Mouse (Mus musculus) hindbrain, embryonic 16.5 days (tissue): Measurements from ENCODE around the gene Aldh3b3. TPM values are rescaled to one million over a fixed set of nuclear protein-coding genes. Genes with fewer than 3 reads are reported as not detected.

Experiments used
- ATAC-seq: fragments of 200-750 bp; cut with Nextera tagmentation; 2 replicates; pipeline ENCODE4 v1.8.0; 2017; ENCODE audit warnings: moderate TSS enrichment, moderate library complexity
- H3K27ac ChIP-seq: fragments of 300-500 bp; sonication (generic); 2 replicates; pipeline ENCODE4 v1.5.1; 2014; ENCODE audit warnings: low read depth, mild to moderate bottlenecking, control low read depth, low read length, moderate library complexity
- H3K27me3 ChIP-seq: fragments of 300-500 bp; sonication (generic); replicated peaks from 2 replicates; pipeline ENCODE4 v1.6.1; 2014; ENCODE audit warnings: low read length; ENCODE audit not compliant: control insufficient read depth, insufficient read depth
- H3K36me3 ChIP-seq: fragments of 300-500 bp; sonication (generic); 2 replicates; pipeline ENCODE4 v1.6.1; 2014; ENCODE audit warnings: mild to moderate bottlenecking, low read length, moderate library complexity, mixed read lengths; ENCODE audit not compliant: control insufficient read depth, insufficient read depth
- H3K4me1 ChIP-seq: fragments of 300-500 bp; sonication (generic); 2 replicates; pipeline ENCODE4 v1.6.1; 2014; ENCODE audit warnings: low read depth, low read length; ENCODE audit not compliant: control insufficient read depth, insufficient read depth
- H3K4me2 ChIP-seq: fragments of 300-500 bp; sonication (generic); 2 replicates; pipeline ENCODE4 v1.6.1; 2014; ENCODE audit warnings: mild to moderate bottlenecking, low read length, control low read depth, moderate library complexity
- H3K4me3 ChIP-seq: fragments of 300-500 bp; sonication (generic); 2 replicates; pipeline ENCODE4 v1.5.1; 2014; ENCODE audit warnings: mild to moderate bottlenecking, low read length, control low read depth, moderate library complexity
- H3K9ac ChIP-seq: fragments of 300-500 bp; sonication (generic); 2 replicates; pipeline ENCODE4 v1.6.1; 2014; ENCODE audit warnings: low read depth, mild to moderate bottlenecking, control low read depth, low read length, moderate library complexity
- H3K9me3 ChIP-seq: fragments of 300-500 bp; sonication (generic); 2 replicates; pipeline ENCODE4 v1.6.1; 2014; ENCODE audit warnings: mild to moderate bottlenecking, low read length, moderate library complexity; ENCODE audit not compliant: control insufficient read depth
- WGBS: fragments of 180-500 bp; shearing (Covaris S2); extraction: QIAGEN DNeasy Blood & Tissue Kit; methylation state at CpG from one replicate; pipeline ENCODE4 v1.1.7; 2014; 5-methylcytosine and 5-hydroxymethylcytosine counted together
- polyA plus RNA-seq: library from polyadenylated mRNA; unstranded; fragments of >200 nt; fragmentation: Nextera tagmentation; extraction: Ambion mirVana; gene quantifications from 2 replicates; pipeline ENCODE4 v1.2.1, GENCODE M21; 2015

The Aldh3b3 gene
- polyA plus RNA-seq, 1 experiment from 2014 or later: not detected

DNA sequence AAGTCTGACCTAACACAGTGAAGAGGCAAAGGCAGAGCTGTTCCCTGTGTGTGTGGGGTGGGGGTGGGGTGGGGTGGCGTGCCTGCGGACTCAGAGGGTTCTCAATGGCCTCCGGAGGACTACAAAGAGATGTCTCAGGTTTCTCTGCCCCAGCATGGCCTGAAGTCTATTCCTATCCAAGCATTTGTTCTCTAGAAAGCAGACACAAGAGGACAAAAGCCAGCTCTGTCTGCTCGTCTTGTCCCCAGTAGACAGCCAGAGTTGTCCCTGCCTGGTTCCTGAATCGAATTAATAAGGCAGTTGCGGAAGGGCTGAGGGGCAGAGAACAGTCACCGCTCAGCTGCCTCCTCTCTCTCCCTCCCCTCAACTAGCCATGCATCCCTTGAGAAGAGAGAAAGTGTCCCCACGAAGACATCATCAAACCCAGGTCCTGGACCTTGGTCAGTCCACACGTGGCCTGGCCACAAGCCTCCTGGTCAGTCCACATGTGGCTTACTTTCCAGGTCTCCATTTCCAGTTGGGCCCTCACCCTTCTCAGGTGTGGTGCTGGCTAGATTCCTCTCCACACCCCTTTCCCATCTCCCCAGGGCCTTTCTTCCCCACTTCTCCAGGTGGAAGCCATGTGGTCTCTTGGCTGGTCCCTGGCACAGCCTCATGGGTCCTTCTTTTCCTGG is 25.2 kb downstream of the Aldh3b3 start:
- Histone ChIP-seq H3K9me3 (no peaks in the 10 kb centered on the region), H3K4me1 (peaks cover 3% of the 10 kb centered on the region; the same call in 1 of the 2 replicates)
- 23% methylated on average over 9 of the region's 9 CpGs for WGBS

DNA sequence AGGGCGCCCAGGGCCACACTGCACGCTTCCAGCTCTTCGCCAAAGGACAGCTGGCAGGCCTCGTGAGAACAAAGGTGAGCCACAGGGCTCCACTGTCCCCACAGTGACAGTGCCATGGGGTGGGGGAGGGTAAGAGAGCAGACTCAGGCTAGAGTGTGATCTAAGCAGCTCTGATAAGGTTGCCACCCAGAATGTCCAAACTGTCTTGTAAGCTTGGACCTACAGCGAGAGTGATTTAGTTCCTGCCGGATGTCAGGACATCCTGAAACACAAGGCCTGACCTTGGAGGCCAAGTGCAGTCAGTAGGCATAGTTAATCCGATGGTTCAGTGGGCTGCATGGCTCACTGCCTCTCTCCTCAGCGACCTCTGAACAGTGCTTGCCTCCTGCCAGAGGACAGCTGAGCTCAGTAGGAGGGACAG is 26.8 kb downstream of the Aldh3b3 start:
- H3K27me3 ChIP-seq: no peaks in the 10 kb centered on the region
- no peak overlapping the region for H3K9ac ChIP-seq
- no peaks in the 10 kb centered on the region for H3K9me3 ChIP-seq
- no peak for ATAC-seq
- H3K4me3 ChIP-seq: no peak overlapping the region
- H3K27ac ChIP-seq: no peak overlapping the region
- H3K36me3 ChIP-seq: no peaks in the 10 kb centered on the region
- H3K4me2 ChIP-seq: no peak overlapping the region
- WGBS: 20% methylated on average over 8 of the region's 8 CpGs
- peaks cover 3% of the 10 kb centered on the region; the same call in 1 of the 2 replicates for H3K4me1 ChIP-seq

More for the DNA sequence above, 25.2 kb downstream of the Aldh3b3 start:
- H3K9ac ChIP-seq: no peak overlapping the region
- H3K27ac ChIP-seq: no peak overlapping the region
- no peaks in the 10 kb centered on the region for H3K36me3 ChIP-seq
- no peak for ATAC-seq
- no peak overlapping the region for H3K4me3 ChIP-seq
- no peaks in the 10 kb centered on the region for H3K27me3 ChIP-seq
- H3K4me2 ChIP-seq: no peak overlapping the region

DNA sequence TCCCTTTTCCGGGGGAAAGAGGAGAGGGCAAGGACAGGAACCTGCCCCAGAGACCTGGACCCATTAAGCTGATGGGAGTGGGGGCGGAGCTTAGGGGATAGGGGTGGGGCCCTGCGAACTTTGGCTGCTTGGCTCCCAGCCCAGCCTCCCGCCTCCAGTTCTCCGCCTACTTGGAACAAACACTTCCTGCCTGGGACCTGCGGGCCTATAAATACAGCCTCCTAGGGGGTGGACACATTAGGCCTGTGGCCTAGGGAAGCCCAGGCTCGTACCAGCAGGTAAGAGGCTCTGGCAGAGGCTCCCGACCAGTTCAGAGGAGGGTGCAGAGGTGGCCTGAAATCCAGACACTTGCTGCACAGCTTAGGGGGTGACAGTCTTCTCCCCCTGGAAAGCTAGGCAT is 27.9 kb downstream of the Aldh3b3 start, which contains the start of gene Acy3:
Acy3 (plus strand) TSS at position 237 of the 400 bp plus-strand sequence.
- WGBS: 13% methylated on average over 7 of the region's 8 CpGs
- Histone ChIP-seq H3K9ac (no peak within 1 kb of the TSS; the same call in 1 of the 2 replicates), H3K36me3 (no peaks in the 10 kb centered on the region), H3K27me3 (no peaks in the 10 kb centered on the region), H3K4me2 (no peak within 1 kb of the TSS), H3K4me1 (peaks cover 3% of the 10 kb centered on the region; the same call in 1 of the 2 replicates), H3K4me3 (no peak within 1 kb of the TSS), H3K27ac (no peak within 1 kb of the TSS), H3K9me3 (no peaks in the 10 kb centered on the region)
- peak; percentile 51; the same call in 1 of the 2 replicates for ATAC-seq

DNA sequence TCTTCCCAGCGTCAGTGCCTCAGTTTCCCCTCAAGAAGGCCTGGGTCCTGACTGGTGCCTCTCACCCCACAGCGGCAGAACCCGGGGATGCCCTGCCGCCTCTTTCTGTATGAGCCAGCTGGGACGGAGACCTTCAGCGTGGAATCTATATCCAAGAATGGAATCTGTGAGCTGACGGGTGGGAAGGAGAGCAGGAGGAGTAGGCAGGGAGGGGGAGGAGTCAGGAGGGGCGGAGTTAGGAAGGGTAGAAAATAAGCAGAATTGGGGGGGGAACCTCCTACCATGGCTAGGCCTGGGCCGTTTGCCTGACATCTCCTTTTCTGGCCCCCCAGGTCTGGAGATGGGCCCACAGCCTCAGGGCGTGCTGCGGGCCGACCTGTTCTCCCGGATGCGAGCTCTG is 29.6 kb downstream of the Aldh3b3 start:
- ATAC-seq: no peak
- WGBS: 92% methylated on average over 14 of the region's 14 CpGs

DNA sequence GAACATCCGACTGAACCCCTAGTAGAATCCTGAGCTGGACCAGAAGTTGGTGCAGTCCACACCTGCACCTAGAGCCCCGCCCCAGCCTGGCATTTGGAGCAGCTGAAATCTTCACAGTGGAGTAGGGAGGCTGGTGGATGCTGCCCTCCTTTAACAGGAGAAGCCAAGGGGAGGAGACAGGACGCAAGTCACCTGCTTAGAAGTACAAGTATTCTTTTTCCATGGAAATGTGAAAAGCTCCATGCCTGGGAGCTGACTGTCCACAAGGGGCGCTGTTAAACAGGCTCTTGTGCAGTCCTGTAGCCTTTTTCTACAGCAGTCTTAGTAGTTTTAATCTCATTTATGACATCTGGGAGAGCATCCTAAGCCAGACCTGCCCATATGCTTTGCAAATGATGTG is 30.3 kb downstream of the Aldh3b3 start:
- H3K4me2 ChIP-seq: no peak overlapping the region
- no peaks in the 10 kb centered on the region for H3K9me3 ChIP-seq
- no peak overlapping the region for H3K9ac ChIP-seq
- no peaks in the 10 kb centered on the region for H3K27me3 ChIP-seq
- H3K36me3 ChIP-seq: no peaks in the 10 kb centered on the region
- no peak for ATAC-seq
- no peak overlapping the region for H3K4me3 ChIP-seq
- no peak overlapping the region for H3K27ac ChIP-seq
- H3K4me1 ChIP-seq: peaks cover 3% of the 10 kb centered on the region; the same call in 1 of the 2 replicates
- WGBS: 88% methylated on average over 4 of the region's 4 CpGs

More for the DNA sequence above, 29.6 kb downstream of the Aldh3b3 start:
- Histone ChIP-seq H3K36me3 (no peaks in the 10 kb centered on the region), H3K27me3 (no peaks in the 10 kb centered on the region), H3K27ac (no peak overlapping the region), H3K9me3 (no peaks in the 10 kb centered on the region), H3K9ac (no peak overlapping the region), H3K4me3 (no peak overlapping the region), H3K4me2 (no peak overlapping the region), H3K4me1 (peaks cover 3% of the 10 kb centered on the region; the same call in 1 of the 2 replicates)

DNA sequence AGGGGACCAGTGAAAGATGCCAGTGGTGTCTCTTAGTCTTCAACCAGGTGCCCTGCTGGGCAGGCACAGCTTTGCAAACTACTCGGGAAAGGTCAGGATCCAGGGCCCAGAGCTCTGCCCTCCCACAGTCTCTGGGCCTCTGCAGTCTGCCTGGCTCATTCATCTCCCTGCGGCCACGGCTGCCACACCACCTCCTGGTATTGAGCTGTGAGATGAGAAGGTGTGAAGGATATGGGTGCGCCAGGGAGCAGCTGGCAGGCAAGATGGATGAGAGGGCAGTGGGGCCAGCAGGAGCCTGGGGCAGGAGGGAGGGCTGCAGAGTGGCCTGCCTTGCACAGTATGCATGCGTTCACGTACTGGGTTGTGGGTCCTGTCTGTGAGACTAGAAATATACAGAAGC is 32.4 kb downstream of the Aldh3b3 start:
- Histone ChIP-seq H3K4me2 (no peak overlapping the region), H3K4me3 (no peak overlapping the region), H3K27me3 (no peaks in the 10 kb centered on the region), H3K9me3 (no peaks in the 10 kb centered on the region), H3K27ac (no peak overlapping the region), H3K36me3 (no peaks in the 10 kb centered on the region), H3K4me1 (no peaks in the 10 kb centered on the region; the same call in 1 of the 2 replicates), H3K9ac (no peak overlapping the region)
- 52% methylated on average over 6 of the region's 6 CpGs for WGBS
- no peak for ATAC-seq

DNA sequence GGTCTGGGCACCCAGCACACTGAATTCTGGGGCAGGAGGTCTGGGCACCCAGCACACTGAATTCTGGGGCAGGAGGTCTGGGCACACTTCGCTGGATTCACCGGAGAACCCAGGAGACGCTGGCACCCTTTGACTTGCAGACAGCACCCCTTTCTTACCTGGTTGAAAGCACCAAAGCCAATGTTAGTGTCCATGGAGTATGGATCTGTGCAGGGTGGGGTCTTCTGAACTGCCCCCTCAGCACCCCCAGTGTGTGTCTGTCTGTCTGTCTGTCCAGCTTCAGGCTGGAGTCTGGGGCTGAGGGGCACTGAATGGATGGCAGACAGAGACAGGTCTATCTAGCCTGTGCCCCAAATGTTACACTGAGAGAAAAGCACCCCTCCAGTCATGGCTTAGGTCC is 33.1 kb downstream of the Aldh3b3 start:
- no peak overlapping the region for H3K27ac ChIP-seq
- no peaks in the 10 kb centered on the region for H3K9me3 ChIP-seq
- H3K9ac ChIP-seq: no peak overlapping the region
- WGBS: 93% methylated on average over 3 of the region's 3 CpGs
- H3K27me3 ChIP-seq: no peaks in the 10 kb centered on the region
- no peak overlapping the region for H3K4me2 ChIP-seq
- no peaks in the 10 kb centered on the region for H3K36me3 ChIP-seq
- ATAC-seq: no peak
- no peak overlapping the region for H3K4me3 ChIP-seq
- no peaks in the 10 kb centered on the region; the same call in 1 of the 2 replicates for H3K4me1 ChIP-seq

DNA sequence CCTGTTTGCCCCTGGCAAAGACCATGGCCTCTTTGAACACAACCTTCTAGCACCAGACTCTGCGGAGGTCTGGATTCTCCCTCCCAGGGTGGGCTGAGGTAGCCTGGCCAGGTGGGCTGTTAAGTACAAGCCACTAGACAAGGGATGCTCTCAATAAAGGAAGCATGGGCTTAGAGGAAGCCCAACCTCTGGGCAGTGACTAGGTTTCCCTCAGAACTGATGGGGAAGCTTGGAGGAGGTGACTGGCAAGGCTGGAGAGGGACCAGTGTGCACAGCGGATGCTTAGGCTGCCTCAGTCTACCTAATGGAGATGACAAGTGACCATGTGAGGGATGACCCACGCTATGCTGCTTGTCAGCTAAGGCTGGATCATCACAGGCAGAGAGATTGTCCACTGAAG is 33.5 kb downstream of the Aldh3b3 start:
- Histone ChIP-seq H3K27me3 (no peaks in the 10 kb centered on the region), H3K4me2 (no peak overlapping the region), H3K36me3 (no peaks in the 10 kb centered on the region), H3K9ac (no peak overlapping the region), H3K9me3 (no peaks in the 10 kb centered on the region), H3K4me3 (no peak overlapping the region), H3K27ac (no peak overlapping the region), H3K4me1 (no peaks in the 10 kb centered on the region)
- WGBS: 84% methylated on average over 3 of the region's 3 CpGs
- ATAC-seq: no peak

DNA sequence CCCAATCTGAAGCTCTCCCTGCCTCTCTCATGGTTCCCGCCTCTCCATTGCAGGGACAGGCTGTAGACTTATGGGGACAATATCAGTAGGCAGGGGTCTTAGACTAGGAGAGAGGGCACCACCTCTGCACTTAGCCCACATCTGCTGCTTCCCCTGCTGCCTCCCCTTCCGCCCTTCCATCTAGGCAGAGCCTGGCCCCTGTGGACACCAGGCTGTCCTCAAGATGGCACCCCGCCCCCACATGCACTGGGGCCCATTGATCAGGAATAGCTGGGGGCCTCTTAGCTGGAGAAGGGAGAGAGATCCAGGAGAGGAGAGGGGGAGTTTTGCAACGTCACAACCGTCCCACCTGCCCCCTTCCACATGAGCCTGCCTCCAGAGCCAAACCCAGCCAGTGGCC is 34.0 kb downstream of the Aldh3b3 start, which contains the start of gene Tbx10:
Tbx10 (plus strand) TSS at position 337 of the 400 bp plus-strand sequence.
- Histone ChIP-seq H3K4me3 (no peak within 1 kb of the TSS), H3K27ac (no peak within 1 kb of the TSS), H3K4me1 (no peaks in the 10 kb centered on the region), H3K9me3 (no peaks in the 10 kb centered on the region), H3K4me2 (no peak within 1 kb of the TSS), H3K9ac (no peak within 1 kb of the TSS), H3K27me3 (no peaks in the 10 kb centered on the region), H3K36me3 (no peaks in the 10 kb centered on the region)
- 52% methylated on average over 5 of the region's 5 CpGs for WGBS
- ATAC-seq: no peak
